Mouse (Mus musculus): Measurements from ENCODE around the gene Adamtsl4.

- TF ChIP-seq POLR2A (IDR thresholded peaks at IDR 0.05; ENCODE audit: low read depth, low read length) (no peak), CTCF (IDR thresholded peaks at IDR 0.05; ENCODE audit: extremely low read depth, insufficient read depth, insufficient read length, insufficient replicate concordance) (no peak)
These were observed 44.6 kb upstream of the Adamtsl4 start for GRCm38 (mm10) chr3:95732297-95732696.

Measured in spleen, adult 2 months (tissue).